Mouse (Mus musculus): Measurements from ENCODE around the gene Zfp706. TPM values are rescaled to one million over a fixed set of nuclear protein-coding genes. Genes with fewer than 3 reads are reported as not detected.
A peak's percentile ranks its signal among the peaks of the same experiment; 100 is the strongest.

Zfp706 gene
- total RNA-seq, 2 experiments from 2014 or later, result 100 to 105 TPM

DNA sequence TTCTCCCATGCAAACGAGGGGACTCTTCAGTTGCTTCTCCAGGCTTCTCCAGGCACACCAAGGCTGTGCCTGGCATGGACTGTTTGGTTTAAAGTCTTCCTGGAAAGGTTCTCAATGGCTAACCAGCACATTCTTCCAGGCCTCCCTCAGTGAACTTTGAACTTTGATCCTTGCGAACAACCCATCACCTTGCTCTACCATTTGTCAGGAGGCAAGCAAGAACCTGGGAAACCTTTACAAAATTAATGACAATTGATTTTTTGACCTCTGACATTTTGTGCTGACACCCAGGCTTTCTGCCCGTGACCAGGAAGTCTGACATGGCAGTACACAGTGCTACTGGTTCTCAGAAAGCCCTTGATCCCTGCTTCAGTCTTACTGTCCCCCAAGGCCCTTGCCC lies 24.1 kb downstream of the Zfp706 start:
- intact Hi-C loops (cut with DNase I), result no loop called here
- DNase-seq, result no peak

- intact Hi-C loops (cut with DNase I), result no loop called here
- no peak for DNase-seq
Observed at GRCm38 (mm10) chr15:36980238-36980637, 27.3 kb downstream of the Zfp706 start.

- intact Hi-C loops (cut with DNase I), result no loop called here
- no peak for DNase-seq
Observed at GRCm38 (mm10) chr15:36979488-36980201, 27.9 kb downstream of the Zfp706 start.

DNA sequence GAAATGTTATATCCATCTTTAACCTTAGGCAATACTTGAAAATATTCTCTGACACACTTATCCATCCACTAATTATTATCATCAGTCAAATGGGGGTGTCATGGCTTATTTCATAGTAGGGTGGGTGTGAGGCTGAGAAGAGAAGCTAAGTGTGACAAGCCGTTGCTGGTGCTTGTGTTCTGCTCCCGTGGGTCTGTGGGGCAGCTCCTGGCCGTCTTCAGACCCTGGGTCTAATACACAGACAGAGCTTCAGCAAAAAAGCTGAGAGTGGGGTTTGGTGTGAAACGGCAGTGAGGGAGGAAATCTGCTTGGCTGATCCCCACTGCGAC lies 28.4 kb downstream of the Zfp706 start:
- intact Hi-C loops (cut with DNase I), result no loop called here
- no peak for DNase-seq

DNA sequence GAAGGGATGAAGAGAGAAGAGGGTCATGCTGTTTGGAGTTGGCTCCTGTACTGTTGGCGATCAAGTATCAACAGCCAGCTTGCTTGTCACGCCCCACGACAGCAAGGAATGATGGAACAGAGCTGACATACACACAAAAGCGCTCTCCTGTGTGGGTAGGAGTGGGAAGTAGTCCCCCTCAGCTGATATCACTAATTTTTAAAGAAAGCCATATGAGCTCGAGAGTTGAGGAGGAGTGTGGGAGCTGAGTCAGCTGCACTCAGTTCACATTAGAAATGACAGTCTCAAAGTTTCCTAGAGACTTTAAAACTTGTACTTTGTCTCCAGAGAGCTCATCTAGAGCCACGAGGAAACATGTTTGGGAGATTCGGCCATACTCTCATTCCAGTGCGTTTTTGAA lies 29.8 kb downstream of the Zfp706 start:
- no peak for DNase-seq
- intact Hi-C loops (cut with DNase I), result no loop called here

DNA sequence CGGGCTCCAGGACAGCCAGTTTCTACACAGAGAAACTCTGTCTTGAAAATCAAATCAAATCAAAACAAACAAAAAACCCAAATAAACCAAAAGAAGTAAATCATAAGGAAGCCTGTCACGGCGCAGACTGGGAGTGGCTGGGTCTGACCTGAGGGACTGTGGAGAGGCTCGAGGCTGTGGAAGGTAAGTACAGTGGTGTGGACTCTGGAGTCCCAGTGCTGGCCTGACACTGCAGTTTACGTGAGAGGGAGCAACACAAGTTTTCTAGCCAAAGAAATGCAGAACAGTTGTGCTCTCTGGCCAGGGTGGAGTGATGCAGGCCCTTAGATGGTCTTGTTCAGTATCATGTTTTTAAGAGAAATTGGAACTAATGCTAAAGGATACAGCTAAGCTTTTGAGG lies 31.9 kb downstream of the Zfp706 start:
- no peak for DNase-seq
- intact Hi-C loops (cut with DNase I), result no loop called here

DNA sequence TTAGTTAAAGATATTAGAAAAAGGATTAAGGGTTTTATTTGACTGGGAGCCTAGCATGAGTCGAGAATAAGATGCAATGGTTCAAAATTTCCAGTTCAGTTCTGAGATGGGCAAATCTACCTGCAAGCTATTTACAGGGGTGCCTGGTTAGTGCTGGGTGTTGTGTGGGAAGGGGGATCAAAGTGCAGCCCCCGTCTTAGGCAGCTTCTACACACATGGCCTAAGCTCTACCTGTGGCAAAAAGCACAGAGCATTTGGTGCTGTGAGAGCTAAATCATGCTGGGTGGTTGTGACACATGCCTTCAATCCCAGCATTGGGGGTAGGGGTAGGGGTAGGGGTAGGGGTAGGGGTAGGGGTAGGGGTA lies 32.3 kb downstream of the Zfp706 start:
- intact Hi-C loops (cut with DNase I), result no loop called here

GRCm38 (mm10) chr15:36974614-36975255 lies 32.8 kb downstream of the Zfp706 start:
- intact Hi-C loops (cut with DNase I), result no loop called here
- DNase-seq, result no peak

More for the DNA sequence above, 32.3 kb downstream of the Zfp706 start:
- DNase-seq, result no peak

- intact Hi-C loops (cut with DNase I), result no loop called here
- no peak for DNase-seq
Observed at GRCm38 (mm10) chr15:36973714-36974113, 33.9 kb downstream of the Zfp706 start.

DNA sequence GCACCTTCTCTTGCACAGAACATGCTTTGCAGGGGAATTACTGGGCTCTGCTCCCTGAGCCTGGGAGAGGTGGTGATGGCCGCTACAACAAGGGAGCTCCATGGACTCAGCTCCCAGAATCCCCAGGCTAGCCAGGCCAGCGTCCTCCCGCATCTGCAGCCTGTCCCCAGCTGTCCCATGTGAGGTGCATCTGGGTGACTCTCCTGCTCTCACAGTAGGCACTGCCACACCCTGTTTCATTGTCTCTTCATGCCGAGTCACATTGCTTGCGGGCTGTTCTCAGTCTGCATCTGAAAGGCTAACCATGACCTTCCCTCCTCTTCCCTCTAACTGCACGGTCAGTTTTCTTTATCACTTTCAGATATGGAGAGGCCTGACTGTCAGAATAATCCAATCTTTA lies 34.3 kb downstream of the Zfp706 start:
- intact Hi-C loops (cut with DNase I), result no loop called here

DNA sequence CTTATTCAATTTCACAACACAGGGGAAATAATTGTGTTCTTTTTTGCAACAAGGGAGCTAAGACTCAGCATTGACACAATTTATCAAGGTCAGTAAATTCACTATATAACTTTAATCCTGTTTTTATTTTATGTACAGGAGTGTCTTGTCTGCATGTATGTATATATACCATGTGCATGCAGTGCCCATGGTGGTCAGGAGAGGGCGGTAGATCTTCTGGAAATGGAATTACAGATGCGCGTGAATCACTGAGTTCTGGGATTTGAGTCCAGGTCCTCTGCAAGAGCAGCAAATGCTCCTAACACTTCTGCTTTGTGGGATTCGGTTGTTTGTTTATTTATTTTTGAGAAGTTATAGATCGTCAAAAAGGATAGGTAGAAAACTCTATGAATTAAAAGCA lies 37.8 kb downstream of the Zfp706 start:
- intact Hi-C loops (cut with DNase I), result loop anchor here (5.0 kb wide), 1 partner anchor 1012 kb away; no protein-coding TSS in a partner anchor

More for the DNA sequence above, 34.3 kb downstream of the Zfp706 start:
- DNase-seq, result no peak

GRCm38 (mm10) chr15:36968295-36968694 lies 39.3 kb downstream of the Zfp706 start:
- intact Hi-C loops (cut with DNase I), result loop anchor here (5.0 kb wide), 1 partner anchor 1011 kb away; no protein-coding TSS in a partner anchor

More for the DNA sequence above, 37.8 kb downstream of the Zfp706 start:
- DNase-seq, result no peak

DNA sequence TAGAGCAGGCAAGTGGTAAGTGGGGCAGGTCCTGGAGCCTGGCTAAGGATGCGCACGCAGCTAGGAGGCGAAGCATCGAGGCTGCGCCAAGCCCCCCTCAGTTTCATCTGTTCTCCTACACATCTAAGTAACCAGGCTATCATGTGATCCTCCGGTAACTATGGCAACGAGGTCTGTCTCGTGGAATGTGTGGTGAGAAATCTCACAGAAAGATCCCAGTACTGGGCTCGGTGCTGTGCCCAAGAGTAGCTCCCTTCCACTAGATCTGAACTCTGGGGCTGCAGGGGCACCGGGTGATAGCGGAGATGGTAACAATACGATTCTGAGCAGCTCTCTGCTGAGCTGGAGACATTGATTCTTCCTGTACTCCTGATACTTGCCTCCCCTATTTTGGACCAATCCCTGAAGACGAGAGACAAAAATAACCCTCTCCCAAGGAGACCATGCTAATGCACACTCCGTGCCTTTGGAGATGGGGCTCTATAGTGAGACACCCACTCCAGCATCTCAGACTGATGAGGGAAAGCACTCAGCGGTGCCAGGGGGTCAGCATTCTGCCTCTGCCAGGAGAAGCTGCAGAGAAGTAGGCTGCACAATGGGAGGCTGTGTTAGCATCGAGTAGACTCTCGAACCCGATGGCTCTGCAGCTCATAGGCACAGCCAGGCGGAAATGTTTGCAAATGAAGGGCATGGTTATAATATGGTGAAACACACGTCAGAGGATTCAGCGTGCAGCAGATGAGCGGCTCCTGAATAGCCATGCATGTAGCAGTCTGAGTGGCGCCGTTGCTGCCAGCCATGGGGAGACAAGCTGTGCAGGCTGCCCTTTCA lies 40.0 kb downstream of the Zfp706 start:
- no peak for DNase-seq
- intact Hi-C loops (cut with DNase I), result loop anchor here (5.0 kb wide), 1 partner anchor 1010 kb away; no protein-coding TSS in a partner anchor

More at GRCm38 (mm10) chr15:36968295-36968694, 39.3 kb downstream of the Zfp706 start:
- no peak for DNase-seq

GRCm38 (mm10) chr15:36966940-36967339 lies 40.6 kb downstream of the Zfp706 start:
- DNase-seq, result no peak
- intact Hi-C loops (cut with DNase I), result loop anchor here (5.0 kb wide), 1 partner anchor 1010 kb away; no protein-coding TSS in a partner anchor

DNA sequence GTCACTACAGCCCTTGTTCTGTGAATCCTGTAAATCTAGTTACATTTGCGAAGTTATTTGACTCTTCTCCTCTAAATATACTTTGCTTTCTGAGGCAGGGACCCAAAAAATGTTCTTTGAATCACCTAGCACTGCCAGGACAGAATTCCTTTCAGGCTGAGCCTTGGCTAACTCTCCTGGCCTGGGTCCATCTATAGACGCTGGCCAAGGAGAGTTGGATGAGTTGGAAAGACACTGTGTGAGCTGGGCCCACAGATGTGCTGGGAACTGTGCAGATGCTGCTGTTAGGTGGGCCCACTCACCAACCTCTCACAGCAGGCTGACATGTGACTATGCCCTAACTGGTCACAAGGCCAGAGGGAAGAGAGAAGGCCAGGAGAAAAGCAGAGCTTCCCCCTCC lies 41.1 kb downstream of the Zfp706 start:
- peak; percentile 40 to 43 for DNase-seq
- intact Hi-C loops (cut with DNase I), result loop anchor here (5.0 kb wide), 1 partner anchor 1009 kb away; no protein-coding TSS in a partner anchor

GRCm38 (mm10) chr15:36965743-36966142 lies 41.8 kb downstream of the Zfp706 start:
- DNase-seq, result no peak
- intact Hi-C loops (cut with DNase I), result loop anchor here (5.0 kb wide), 1 partner anchor 1008 kb away; no protein-coding TSS in a partner anchor

GRCm38 (mm10) chr15:36962931-36963330 lies 44.6 kb downstream of the Zfp706 start:
- DNase-seq, result no peak
- intact Hi-C loops (cut with DNase I), result no loop called here

GRCm38 (mm10) chr15:36960876-36961237 lies 46.7 kb downstream of the Zfp706 start:
- intact Hi-C loops (cut with DNase I), result no loop called here
- no peak for DNase-seq

DNA sequence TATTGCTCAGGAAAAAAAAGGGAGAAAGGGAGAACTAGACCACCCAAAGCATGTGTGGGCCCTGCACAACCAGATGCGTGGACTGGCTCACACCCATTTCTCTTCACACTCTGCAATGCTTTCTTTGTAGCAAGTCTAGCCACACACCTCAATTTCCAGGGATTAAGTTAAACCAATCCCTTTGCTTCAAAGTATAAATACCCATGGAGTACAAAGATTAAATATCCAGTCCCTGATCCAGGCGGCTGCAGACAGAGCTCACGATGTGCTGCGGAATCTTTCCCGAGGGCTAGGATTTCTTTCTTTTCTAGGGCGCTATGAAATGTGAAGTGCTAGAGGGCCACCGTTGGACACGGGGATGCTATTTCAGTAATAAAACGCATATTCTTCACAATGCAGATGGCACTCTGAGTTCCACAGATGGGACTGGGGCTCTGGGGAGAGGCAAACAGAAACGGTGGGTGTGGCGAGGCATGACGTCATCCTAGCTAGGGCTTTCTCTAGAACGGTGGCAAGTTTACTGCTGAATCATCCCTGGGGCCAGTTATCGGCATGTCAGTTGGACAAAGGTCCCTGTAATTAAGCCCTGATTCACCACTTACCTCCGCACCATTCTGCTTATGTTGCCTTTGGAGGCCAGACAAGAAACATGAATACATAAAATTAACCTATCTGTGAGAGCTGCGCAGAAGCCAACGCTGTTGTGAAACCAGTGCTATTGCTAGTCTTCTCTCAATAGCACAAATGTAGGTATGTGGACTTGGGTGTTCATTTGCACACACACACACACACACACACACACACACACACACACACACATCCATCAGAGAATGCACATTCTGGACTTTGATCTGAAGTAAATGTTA lies 47.3 kb downstream of the Zfp706 start:
- intact Hi-C loops (cut with DNase I), result no loop called here
- DNase-seq, result peak; percentile 30 to 52

GRCm38 (mm10) chr15:36956221-36956620 lies 51.4 kb downstream of the Zfp706 start:
- intact Hi-C loops (cut with DNase I), result no loop called here
- no peak for DNase-seq
